Mouse (Mus musculus) small intestine, adult 2 months (tissue): ENCODE measurements around the gene Kif26a. TPM values are rescaled to one million over a fixed set of nuclear protein-coding genes. Genes with fewer than 3 reads are reported as not detected.

ENCODE experiments used
- H3K27ac ChIP-seq: fragments of 200-500 bp; 2 replicates; pipeline ENCODE4 v1.5.1; 2012; ENCODE audit warnings: low read depth, low read length, control low read depth, inconsistent platforms; ENCODE audit not compliant: insufficient read depth
- H3K27me3 ChIP-seq: fragments of 200-500 bp; 2 replicates; pipeline ENCODE4 v1.6.1; 2012; ENCODE audit warnings: mild to moderate bottlenecking, moderate library complexity, low read length, inconsistent platforms; ENCODE audit not compliant: control insufficient read depth, insufficient read depth
- H3K36me3 ChIP-seq: fragments of 200-500 bp; 2 replicates; pipeline ENCODE4 v1.6.1; 2012; ENCODE audit warnings: mild to moderate bottlenecking, low read length, control low read depth, inconsistent platforms; ENCODE audit not compliant: control insufficient read depth, insufficient read depth
- H3K4me1 ChIP-seq: fragments of 200-500 bp; 2 replicates; pipeline ENCODE4 v1.6.1; 2012; ENCODE audit warnings: low read length, inconsistent platforms, mixed read lengths; ENCODE audit not compliant: control insufficient read depth, insufficient read depth, insufficient read length
- H3K4me3 ChIP-seq: fragments of 200-500 bp; 2 replicates; pipeline ENCODE4 v1.5.1; 2012; ENCODE audit warnings: low read depth, mild to moderate bottlenecking, control low read depth, inconsistent platforms, low read length, moderate library complexity
- CTCF ChIP-seq: fragments of 200-500 bp; IDR thresholded peaks from 2 replicates; pipeline ENCODE4 v1.5.1; 2012; ENCODE audit warnings: low read depth, mild to moderate bottlenecking, control low read depth, inconsistent platforms, low read length, moderate library complexity, mixed read lengths; ENCODE audit not compliant: insufficient replicate concordance, insufficient read length; ENCODE audit errors: extremely low read depth
- POLR2A ChIP-seq: fragments of 200-500 bp; IDR thresholded peaks from 2 replicates; pipeline ENCODE4 v1.6.1; 2012; ENCODE audit warnings: low read depth, mild to moderate bottlenecking, control low read depth, inconsistent platforms, low read length, moderate library complexity
- WGBS: fragments of 180-500 bp; shearing (Covaris S2); methylation state at CpG from one replicate; pipeline ENCODE4 v1.1.7; 2018; 5-methylcytosine and 5-hydroxymethylcytosine counted together
- polyA plus RNA-seq: library from polyadenylated mRNA; depleted of rRNA; stranded (reverse); fragments of >200 nt; gene quantifications from 2 replicates; pipeline ENCODE4 v1.2.3, GENCODE M21; 2012

Kif26a gene
- polyA plus RNA-seq, 1 experiment, result 2.7 TPM

DNA sequence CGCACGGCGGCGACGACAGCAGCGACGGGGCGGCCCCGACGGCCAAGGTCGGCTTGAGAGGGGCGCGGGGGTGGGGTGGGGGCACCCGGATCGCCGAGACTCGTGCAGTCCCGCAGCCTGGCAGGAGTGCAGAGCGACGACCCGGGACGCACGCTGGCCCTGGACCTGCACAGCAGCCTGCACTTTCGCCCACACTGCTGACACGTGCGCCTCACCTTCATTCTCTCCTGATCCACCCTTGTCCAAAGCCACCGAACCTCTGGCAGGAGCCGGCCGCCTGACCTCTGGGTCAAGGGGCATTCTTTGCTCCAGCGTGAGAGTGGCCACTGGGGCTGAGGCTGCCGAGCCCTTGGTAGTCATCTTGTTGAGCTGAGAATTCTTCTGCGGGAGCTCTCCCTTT, 15.1 kb upstream of the Kif26a start:
- TF ChIP-seq POLR2A (no peak), CTCF (no peak)
- peaks cover 50% of the 10 kb centered on the region for H3K4me1 ChIP-seq
- H3K4me3 ChIP-seq, result peak overlapping the region; percentile 70
- H3K27me3 ChIP-seq, result no peaks in the 10 kb centered on the region
- no peaks in the 10 kb centered on the region for H3K36me3 ChIP-seq
- H3K27ac ChIP-seq, result peak overlapping the region; percentile 98
- 8% methylated on average over 32 of the region's 32 CpGs for WGBS

DNA sequence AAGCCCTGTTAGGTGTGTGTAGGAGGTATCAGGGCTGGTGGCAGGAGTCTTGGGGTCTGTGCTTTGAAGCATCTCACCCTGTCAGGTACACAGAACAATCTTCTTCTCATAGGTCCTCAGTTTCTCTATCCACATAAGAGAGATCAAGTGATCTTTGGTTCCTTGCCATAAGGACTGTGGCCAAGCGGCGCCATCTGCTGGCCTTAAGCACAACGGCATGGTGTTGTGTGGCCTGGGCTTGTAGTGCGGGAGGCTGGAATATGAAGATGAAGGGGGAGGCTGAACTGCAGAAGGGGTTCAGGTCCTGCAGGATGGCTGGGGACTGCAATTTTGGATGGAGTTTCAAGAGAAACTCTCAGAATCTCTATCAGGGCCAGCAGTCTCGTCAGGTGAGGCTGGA, 5.8 kb upstream of the Kif26a start:
- 5% methylated on average over 5 of the region's 5 CpGs for WGBS
- Histone ChIP-seq H3K27me3 (peaks cover 26% of the 10 kb centered on the region), H3K4me3 (no peak overlapping the region), H3K36me3 (no peaks in the 10 kb centered on the region), H3K4me1 (peaks cover 3% of the 10 kb centered on the region; the same call in 1 of the 2 replicates), H3K27ac (no peak overlapping the region)
- TF ChIP-seq POLR2A, result 0 out of 2 replicates have a peak, but pooled peaks have one; percentile 32
- peak; percentile 96; the same call in 1 of the 2 replicates for TF ChIP-seq CTCF

GRCm38 (mm10) chr12:112140745-112141144, 5.3 kb upstream of the Kif26a start:
- no peaks in the 10 kb centered on the region for H3K36me3 ChIP-seq
- H3K27me3 ChIP-seq, result peaks cover 30% of the 10 kb centered on the region
- TF ChIP-seq POLR2A, result no peak
- TF ChIP-seq CTCF, result no peak
- 55% methylated on average over 7 of the region's 7 CpGs for WGBS
- H3K4me1 ChIP-seq, result peaks cover 3% of the 10 kb centered on the region; the same call in 1 of the 2 replicates
- H3K4me3 ChIP-seq, result no peak overlapping the region
- no peak overlapping the region for H3K27ac ChIP-seq

- H3K4me3 ChIP-seq, result no peak overlapping the region
- WGBS, result 4% methylated on average over 6 of the region's 6 CpGs
- no peak overlapping the region for H3K27ac ChIP-seq
- peaks cover 3% of the 10 kb centered on the region; the same call in 1 of the 2 replicates for H3K4me1 ChIP-seq
- TF ChIP-seq CTCF (no peak), POLR2A (no peak)
- H3K27me3 ChIP-seq, result peaks cover 36% of the 10 kb centered on the region
- no peaks in the 10 kb centered on the region for H3K36me3 ChIP-seq
Observed at GRCm38 (mm10) chr12:112141300-112141699, 4.7 kb upstream of the Kif26a start.

DNA sequence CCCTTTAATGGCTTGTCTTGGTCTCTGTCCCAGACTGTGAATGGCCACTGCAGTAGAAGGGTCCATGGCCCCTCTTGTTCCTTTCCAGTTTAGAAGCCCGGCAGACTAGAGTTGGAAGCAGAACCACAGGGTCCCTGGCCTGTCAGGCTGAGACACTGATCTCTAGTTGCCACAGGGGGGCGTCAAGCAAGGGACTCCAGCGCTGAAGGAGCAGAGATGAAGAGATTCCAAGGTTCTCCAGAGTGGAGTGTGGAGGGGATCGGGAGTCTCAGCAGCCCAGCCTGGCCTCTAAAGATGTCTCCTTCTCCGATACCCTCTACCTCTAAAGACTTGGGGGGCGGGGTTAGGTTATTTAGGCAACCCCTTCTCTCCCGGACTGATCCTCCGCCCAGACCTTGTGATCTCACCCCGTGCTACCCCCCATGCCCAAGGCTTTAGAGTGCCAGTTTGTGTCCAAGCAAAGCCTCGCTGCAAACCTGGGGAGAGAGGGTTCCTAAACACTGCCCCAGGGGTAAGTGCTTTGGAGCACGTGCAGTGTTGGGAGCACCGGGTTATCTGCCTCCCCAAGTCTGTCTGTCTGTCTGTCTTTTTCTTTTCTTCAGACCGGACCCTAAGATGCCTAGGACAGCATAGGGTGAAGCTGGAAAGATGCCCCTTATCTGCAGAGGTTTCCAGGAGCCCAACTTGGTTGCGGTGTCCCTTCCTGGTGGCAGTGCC, 2.7 kb upstream of the Kif26a start:
- Histone ChIP-seq H3K36me3 (no peaks in the 10 kb centered on the region), H3K4me3 (no peak overlapping the region), H3K4me1 (peaks cover 5% of the 10 kb centered on the region; the same call in 1 of the 2 replicates), H3K27ac (no peak overlapping the region), H3K27me3 (peaks cover 49% of the 10 kb centered on the region)
- no peak for TF ChIP-seq CTCF
- TF ChIP-seq POLR2A, result no peak
- WGBS, result 8% methylated on average over 14 of the region's 14 CpGs

GRCm38 (mm10) chr12:112143833-112144201, 2.2 kb upstream of the Kif26a start:
- H3K4me3 ChIP-seq, result 0 out of 2 replicates have a peak overlapping the region, but pooled peaks have one; percentile 16
- H3K27me3 ChIP-seq, result peaks cover 49% of the 10 kb centered on the region
- WGBS, result under 1% methylated on average over 52 of the region's 52 CpGs
- TF ChIP-seq POLR2A, result no peak
- no peak for TF ChIP-seq CTCF
- H3K36me3 ChIP-seq, result no peaks in the 10 kb centered on the region
- peaks cover 5% of the 10 kb centered on the region; the same call in 1 of the 2 replicates for H3K4me1 ChIP-seq
- H3K27ac ChIP-seq, result no peak overlapping the region

DNA sequence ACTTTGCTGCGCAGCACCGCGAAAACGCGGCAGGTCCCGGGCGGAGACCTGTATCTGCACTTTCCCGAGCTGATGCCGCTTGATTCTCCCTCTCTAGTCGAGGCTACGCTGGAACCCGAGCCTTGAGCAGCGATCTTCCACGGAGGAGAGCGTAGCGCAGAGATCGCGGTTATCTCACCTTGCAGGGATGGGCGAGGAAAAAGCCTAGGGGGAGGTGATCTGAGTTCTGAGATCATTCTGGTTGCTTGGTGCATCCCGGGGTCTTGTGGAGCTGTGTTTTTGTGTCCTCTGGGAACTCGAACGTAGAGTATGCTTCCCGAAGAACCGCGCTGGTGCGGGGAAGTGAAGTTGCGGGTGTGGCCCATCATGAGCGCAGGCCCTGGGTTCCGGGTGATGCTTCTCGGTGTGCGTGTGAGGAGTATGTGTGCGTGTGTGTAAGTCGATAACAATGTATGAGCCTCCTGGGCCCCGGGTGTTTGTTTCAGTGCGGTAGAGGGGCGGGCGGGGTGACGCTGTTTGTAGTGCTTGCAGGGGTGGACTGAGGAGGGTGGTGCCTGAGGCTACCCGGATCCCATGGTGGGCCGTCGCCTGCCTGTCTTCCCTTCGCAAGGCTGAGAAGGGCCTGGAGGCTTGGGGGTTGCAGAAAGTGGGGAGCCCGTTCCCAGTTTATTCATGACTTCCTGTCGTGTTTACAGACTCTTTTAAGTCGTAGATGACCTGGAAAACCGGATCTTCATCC, 1.5 kb upstream of the Kif26a start:
- H3K36me3 ChIP-seq, result no peaks in the 10 kb centered on the region
- 4% methylated on average over 46 of the region's 46 CpGs for WGBS
- peaks cover 5% of the 10 kb centered on the region; the same call in 1 of the 2 replicates for H3K4me1 ChIP-seq
- no peak overlapping the region for H3K27ac ChIP-seq
- TF ChIP-seq POLR2A (no peak), CTCF (no peak)
- H3K4me3 ChIP-seq, result 0 out of 2 replicates have a peak overlapping the region, but pooled peaks have one; percentile 16
- peaks cover 49% of the 10 kb centered on the region for H3K27me3 ChIP-seq
